Mouse (Mus musculus): ENCODE results near the gene Armc9. TPM values are rescaled to one million over a fixed set of nuclear protein-coding genes. Genes with fewer than 3 reads are reported as not detected.

The Armc9 gene
- polyA plus RNA-seq, 1 experiment: 5.3 TPM

GRCm38 (mm10) chr1:86281781-86282536 is 127.4 kb downstream of the Armc9 start:
- WGBS: 63% methylated on average over 11 of the region's 11 CpGs
- Histone ChIP-seq H3K4me3 (replicated peaks; ENCODE audit: extremely low read depth, low read depth, low read length) (no peak overlapping the region), H3K4me1 (ENCODE audit: control insufficient read depth, insufficient read depth, low read length) (no peaks in the 10 kb centered on the region)
- no peak for DNase-seq
- no peak for TF ChIP-seq POLR2A (IDR thresholded peaks at IDR 0.05; ENCODE audit: borderline replicate concordance, extremely low read depth, low read depth, low read length)

- Histone ChIP-seq H3K4me3 (replicated peaks; ENCODE audit: extremely low read depth, low read depth, low read length) (no peak overlapping the region), H3K4me1 (ENCODE audit: control insufficient read depth, insufficient read depth, low read length) (no peaks in the 10 kb centered on the region)
- TF ChIP-seq CTCF (IDR thresholded peaks at IDR 0.05; ENCODE audit: insufficient read depth, low read length) (no peak), POLR2A (IDR thresholded peaks at IDR 0.05; ENCODE audit: borderline replicate concordance, extremely low read depth, low read depth, low read length) (no peak)
- WGBS: 78% methylated on average over 5 of the region's 5 CpGs
- no peak for DNase-seq
Observed at GRCm38 (mm10) chr1:86284101-86284500, 129.5 kb downstream of the Armc9 start.

- TF ChIP-seq POLR2A (IDR thresholded peaks at IDR 0.05; ENCODE audit: borderline replicate concordance, extremely low read depth, low read depth, low read length): no peak
- no peak for TF ChIP-seq CTCF (IDR thresholded peaks at IDR 0.05; ENCODE audit: insufficient read depth, low read length)
- DNase-seq: no peak
- H3K4me1 ChIP-seq (ENCODE audit: control insufficient read depth, insufficient read depth, low read length): no peaks in the 10 kb centered on the region
- WGBS: 71% methylated on average over 6 of the region's 6 CpGs
- no peak overlapping the region for H3K4me3 ChIP-seq (replicated peaks; ENCODE audit: extremely low read depth, low read depth, low read length)
Observed at GRCm38 (mm10) chr1:86285295-86285694, 130.7 kb downstream of the Armc9 start.

GRCm38 (mm10) chr1:86287473-86287872 is 132.9 kb downstream of the Armc9 start:
- TF ChIP-seq POLR2A (IDR thresholded peaks at IDR 0.05; ENCODE audit: borderline replicate concordance, extremely low read depth, low read depth, low read length) (no peak), CTCF (IDR thresholded peaks at IDR 0.05; ENCODE audit: insufficient read depth, low read length) (no peak)
- DNase-seq: no peak
- WGBS: 77% methylated on average over 4 of the region's 4 CpGs

GRCm38 (mm10) chr1:86290452-86290851 is 135.9 kb downstream of the Armc9 start:
- DNase-seq: no peak
- WGBS: 56% methylated on average over 3 of the region's 3 CpGs
- Histone ChIP-seq H3K4me3 (replicated peaks; ENCODE audit: extremely low read depth, low read depth, low read length) (no peak overlapping the region), H3K4me1 (ENCODE audit: control insufficient read depth, insufficient read depth, low read length) (no peaks in the 10 kb centered on the region)
- TF ChIP-seq POLR2A (IDR thresholded peaks at IDR 0.05; ENCODE audit: borderline replicate concordance, extremely low read depth, low read depth, low read length) (no peak), CTCF (IDR thresholded peaks at IDR 0.05; ENCODE audit: insufficient read depth, low read length) (no peak)

More at GRCm38 (mm10) chr1:86287473-86287872, 132.9 kb downstream of the Armc9 start:
- Histone ChIP-seq H3K4me1 (ENCODE audit: control insufficient read depth, insufficient read depth, low read length) (no peaks in the 10 kb centered on the region), H3K4me3 (replicated peaks; ENCODE audit: extremely low read depth, low read depth, low read length) (no peak overlapping the region)

GRCm38 (mm10) chr1:86293091-86293490 is 138.5 kb downstream of the Armc9 start:
- TF ChIP-seq CTCF (IDR thresholded peaks at IDR 0.05; ENCODE audit: insufficient read depth, low read length) (no peak), POLR2A (IDR thresholded peaks at IDR 0.05; ENCODE audit: borderline replicate concordance, extremely low read depth, low read depth, low read length) (no peak)
- H3K4me1 ChIP-seq (ENCODE audit: control insufficient read depth, insufficient read depth, low read length): no peaks in the 10 kb centered on the region
- no peak for DNase-seq
- H3K4me3 ChIP-seq (replicated peaks; ENCODE audit: extremely low read depth, low read depth, low read length): no peak overlapping the region
- 74% methylated on average over 3 of the region's 3 CpGs for WGBS

GRCm38 (mm10) chr1:86293868-86294267 is 139.3 kb downstream of the Armc9 start:
- 91% methylated on average over 5 of the region's 5 CpGs for WGBS
- no peak overlapping the region for H3K4me3 ChIP-seq (replicated peaks; ENCODE audit: extremely low read depth, low read depth, low read length)
- TF ChIP-seq CTCF (IDR thresholded peaks at IDR 0.05; ENCODE audit: insufficient read depth, low read length) (no peak), POLR2A (IDR thresholded peaks at IDR 0.05; ENCODE audit: borderline replicate concordance, extremely low read depth, low read depth, low read length) (no peak)
- DNase-seq: no peak
- H3K4me1 ChIP-seq (ENCODE audit: control insufficient read depth, insufficient read depth, low read length): no peaks in the 10 kb centered on the region

GRCm38 (mm10) chr1:86294472-86294871 is 139.9 kb downstream of the Armc9 start:
- Histone ChIP-seq H3K4me3 (replicated peaks; ENCODE audit: extremely low read depth, low read depth, low read length) (no peak overlapping the region), H3K4me1 (ENCODE audit: control insufficient read depth, insufficient read depth, low read length) (no peaks in the 10 kb centered on the region)
- TF ChIP-seq CTCF (IDR thresholded peaks at IDR 0.05; ENCODE audit: insufficient read depth, low read length) (no peak), POLR2A (IDR thresholded peaks at IDR 0.05; ENCODE audit: borderline replicate concordance, extremely low read depth, low read depth, low read length) (no peak)
- DNase-seq: no peak
- WGBS: 59% methylated on average over 4 of the region's 4 CpGs

- Histone ChIP-seq H3K4me3 (replicated peaks; ENCODE audit: extremely low read depth, low read depth, low read length) (no peak overlapping the region), H3K4me1 (ENCODE audit: control insufficient read depth, insufficient read depth, low read length) (0 out of 2 replicates have a peak, but pooled peaks cover 3% of the 10 kb centered on the region)
- DNase-seq: no peak
- no peak for TF ChIP-seq CTCF (IDR thresholded peaks at IDR 0.05; ENCODE audit: insufficient read depth, low read length)
- TF ChIP-seq POLR2A (IDR thresholded peaks at IDR 0.05; ENCODE audit: borderline replicate concordance, extremely low read depth, low read depth, low read length): no peak
- WGBS: 71% methylated on average over 2 of the region's 2 CpGs
Observed at GRCm38 (mm10) chr1:86300093-86300492, 145.5 kb downstream of the Armc9 start.

- Histone ChIP-seq H3K4me1 (ENCODE audit: control insufficient read depth, insufficient read depth, low read length) (0 out of 2 replicates have a peak, but pooled peaks cover 3% of the 10 kb centered on the region), H3K4me3 (replicated peaks; ENCODE audit: extremely low read depth, low read depth, low read length) (no peak overlapping the region)
- TF ChIP-seq CTCF (IDR thresholded peaks at IDR 0.05; ENCODE audit: insufficient read depth, low read length) (no peak), POLR2A (IDR thresholded peaks at IDR 0.05; ENCODE audit: borderline replicate concordance, extremely low read depth, low read depth, low read length) (no peak)
- WGBS: 45% methylated on average over 7 of the region's 7 CpGs
- no peak for DNase-seq
Observed at GRCm38 (mm10) chr1:86300731-86301130, 146.2 kb downstream of the Armc9 start.

All from lung, adult 2 months (tissue).